Mouse (Mus musculus): ENCODE data around the gene Trp53tg5. TPM values are rescaled to one million over a fixed set of nuclear protein-coding genes. Genes with fewer than 3 reads are reported as not detected.

The Trp53tg5 gene
- polyA plus RNA-seq, 1 experiment from 2014 or later = not detected

DNA sequence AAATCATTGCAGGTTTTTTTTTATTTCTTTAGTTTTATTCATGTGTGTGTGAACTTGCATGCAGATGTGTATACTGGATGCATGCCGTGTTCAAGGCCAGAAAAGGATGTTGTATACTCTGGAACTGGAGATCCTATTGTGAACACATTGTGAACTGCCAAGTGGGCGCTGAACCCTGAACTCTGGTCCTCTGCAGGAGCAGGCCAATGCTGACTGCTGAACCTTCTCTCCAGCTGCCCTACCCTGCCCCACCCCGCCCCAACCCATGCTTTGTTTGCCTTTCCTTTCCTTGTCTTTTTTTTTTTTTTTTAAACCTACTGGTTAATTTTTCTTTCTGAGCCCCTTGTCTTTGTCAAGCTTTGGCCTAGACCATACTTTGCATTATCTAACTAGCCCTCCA, 41.4 kb upstream of the Trp53tg5 start:
- 91% methylated on average over 3 of the region's 3 CpGs for WGBS
- Histone ChIP-seq H3K27me3 (ENCODE audit: control insufficient read depth, insufficient read depth, low read length) (no peaks in the 10 kb centered on the region), H3K4me3 (ENCODE audit: low read depth, low read length) (no peak overlapping the region), H3K4me2 (ENCODE audit: low read depth) (no peak overlapping the region), H3K36me3 (ENCODE audit: control insufficient read depth, insufficient read depth, low read length) (no peaks in the 10 kb centered on the region), H3K4me1 (ENCODE audit: control insufficient read depth, insufficient read depth, low read length) (no peaks in the 10 kb centered on the region), H3K9me3 (ENCODE audit: control insufficient read depth, low read length) (no peaks in the 10 kb centered on the region), H3K9ac (ENCODE audit: low read length) (no peak overlapping the region), H3K27ac (ENCODE audit: low read depth, low read length) (no peak overlapping the region)
- no peak for ATAC-seq (ENCODE audit: insufficient read depth, low FRiP score, low TSS enrichment)
- DNase-seq (ENCODE audit: low spot score) = no peak

DNA sequence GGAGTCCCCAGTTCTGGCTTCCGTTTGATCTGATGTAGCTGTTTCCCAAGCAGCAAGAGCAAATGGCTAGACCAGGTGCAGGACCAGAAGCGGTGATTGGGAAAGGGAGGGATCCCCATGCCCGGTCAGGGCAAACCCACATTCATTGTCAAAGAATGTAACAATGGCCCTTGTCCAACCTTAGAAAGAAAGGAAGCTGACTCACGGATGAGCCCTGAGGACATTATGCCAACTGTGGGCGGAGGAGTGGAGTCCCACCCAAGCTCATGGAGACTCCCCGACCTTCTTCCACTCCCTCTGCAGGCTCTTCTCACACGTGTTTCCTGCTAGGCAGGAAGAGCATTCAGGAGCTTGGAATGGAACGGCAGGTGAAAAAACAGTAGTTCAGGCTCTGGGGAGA, 39.9 kb upstream of the Trp53tg5 start:
- H3K9ac ChIP-seq (ENCODE audit: low read length) = no peak overlapping the region
- no peak overlapping the region for H3K4me2 ChIP-seq (ENCODE audit: low read depth)
- no peaks in the 10 kb centered on the region for H3K27me3 ChIP-seq (ENCODE audit: control insufficient read depth, insufficient read depth, low read length)
- no peaks in the 10 kb centered on the region for H3K4me1 ChIP-seq (ENCODE audit: control insufficient read depth, insufficient read depth, low read length)
- WGBS = 70% methylated on average over 8 of the region's 8 CpGs
- DNase-seq (ENCODE audit: low spot score) (no peak), ATAC-seq (ENCODE audit: insufficient read depth, low FRiP score, low TSS enrichment) (no peak)
- H3K36me3 ChIP-seq (ENCODE audit: control insufficient read depth, insufficient read depth, low read length) = no peaks in the 10 kb centered on the region
- H3K9me3 ChIP-seq (ENCODE audit: control insufficient read depth, low read length) = no peaks in the 10 kb centered on the region
- H3K27ac ChIP-seq (ENCODE audit: low read depth, low read length) = no peak overlapping the region
- H3K4me3 ChIP-seq (ENCODE audit: low read depth, low read length) = no peak overlapping the region

DNA sequence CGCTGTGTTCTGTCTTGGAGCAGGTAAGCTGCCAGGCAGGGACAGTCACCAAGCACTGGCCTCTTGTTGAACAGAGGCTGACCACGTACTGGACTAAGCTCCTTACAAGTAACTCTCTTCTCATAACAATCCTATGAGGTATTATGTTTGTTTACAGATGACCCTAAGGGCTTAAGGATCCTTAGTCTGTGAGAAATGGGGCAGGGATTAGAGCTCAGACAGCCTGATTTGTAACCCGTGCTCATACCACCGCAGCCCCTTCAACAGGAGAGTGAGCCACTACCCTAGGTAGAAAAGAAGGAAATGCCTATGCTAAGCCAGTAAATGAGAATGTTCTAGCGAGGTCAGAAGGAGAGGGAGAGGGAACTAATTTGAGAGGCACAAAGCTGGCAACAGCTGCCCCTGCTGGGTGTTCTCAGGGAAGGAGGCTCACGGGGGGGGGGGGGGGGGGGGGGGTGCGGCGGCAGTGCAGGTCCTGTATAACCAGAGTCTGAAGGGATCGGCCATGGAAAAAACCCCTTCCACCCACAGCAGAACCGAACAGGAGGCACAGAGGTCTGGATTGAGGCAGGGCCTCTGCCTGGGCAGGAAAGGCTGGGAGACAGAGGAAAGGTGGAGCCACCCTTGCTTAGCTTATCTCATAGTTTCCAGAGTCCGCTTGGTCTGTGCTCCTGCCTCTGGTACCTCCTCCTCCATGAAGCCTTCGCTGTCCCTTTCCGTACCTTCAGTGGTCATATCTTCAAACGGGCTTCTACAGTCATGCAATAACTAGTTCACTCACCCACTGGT, 38.8 kb upstream of the Trp53tg5 start:
- H3K27me3 ChIP-seq (ENCODE audit: control insufficient read depth, insufficient read depth, low read length) = no peaks in the 10 kb centered on the region
- WGBS = 79% methylated on average over 11 of the region's 14 CpGs
- ATAC-seq (ENCODE audit: insufficient read depth, low FRiP score, low TSS enrichment) (no peak), DNase-seq (ENCODE audit: low spot score) (no peak)
- no peaks in the 10 kb centered on the region for H3K4me1 ChIP-seq (ENCODE audit: control insufficient read depth, insufficient read depth, low read length)
- H3K4me3 ChIP-seq (ENCODE audit: low read depth, low read length) = no peak overlapping the region
- no peak overlapping the region for H3K9ac ChIP-seq (ENCODE audit: low read length)
- H3K4me2 ChIP-seq (ENCODE audit: low read depth) = no peak overlapping the region
- no peak overlapping the region for H3K27ac ChIP-seq (ENCODE audit: low read depth, low read length)
- no peaks in the 10 kb centered on the region for H3K9me3 ChIP-seq (ENCODE audit: control insufficient read depth, low read length)
- no peaks in the 10 kb centered on the region for H3K36me3 ChIP-seq (ENCODE audit: control insufficient read depth, insufficient read depth, low read length)

DNA sequence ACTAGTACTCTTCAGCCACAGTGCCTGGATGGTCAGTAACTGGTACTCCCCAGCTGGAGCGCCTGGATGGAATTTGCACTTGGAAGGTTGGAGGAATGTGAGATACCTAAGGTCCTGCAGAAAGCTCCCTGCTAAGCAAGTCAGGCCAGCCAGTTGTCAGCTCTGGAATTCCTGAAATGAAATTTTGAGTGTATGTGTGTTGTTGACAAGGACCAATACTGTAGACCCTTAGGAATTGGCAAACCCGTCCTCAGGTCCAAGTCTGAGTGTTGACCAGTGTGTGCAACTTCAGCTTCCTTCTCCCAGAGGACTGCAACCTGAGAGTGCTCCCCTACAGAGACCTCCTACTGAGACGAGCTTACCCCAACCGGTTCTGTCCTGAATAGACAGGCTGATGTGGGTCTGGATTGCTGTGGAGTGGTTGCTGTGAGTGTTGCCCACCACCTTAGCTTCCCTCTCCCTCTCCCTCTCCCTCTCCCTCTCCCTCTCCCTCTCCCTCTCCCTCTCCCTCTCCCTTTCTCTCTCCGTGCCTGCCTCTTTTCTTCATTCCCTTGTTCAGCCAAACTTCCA, 37.2 kb upstream of the Trp53tg5 start:
- H3K9ac ChIP-seq (ENCODE audit: low read length) = no peak overlapping the region
- H3K4me2 ChIP-seq (ENCODE audit: low read depth) = no peak overlapping the region
- 54% methylated on average over 4 of the region's 5 CpGs for WGBS
- H3K9me3 ChIP-seq (ENCODE audit: control insufficient read depth, low read length) = no peaks in the 10 kb centered on the region
- no peaks in the 10 kb centered on the region for H3K27me3 ChIP-seq (ENCODE audit: control insufficient read depth, insufficient read depth, low read length)
- no peak overlapping the region for H3K27ac ChIP-seq (ENCODE audit: low read depth, low read length)
- ATAC-seq (ENCODE audit: insufficient read depth, low FRiP score, low TSS enrichment) (no peak), DNase-seq (ENCODE audit: low spot score) (no peak)
- no peak overlapping the region for H3K4me3 ChIP-seq (ENCODE audit: low read depth, low read length)
- H3K4me1 ChIP-seq (ENCODE audit: control insufficient read depth, insufficient read depth, low read length) = no peaks in the 10 kb centered on the region
- peaks cover 3% of the 10 kb centered on the region; the same call in 1 of the 2 replicates for H3K36me3 ChIP-seq (ENCODE audit: control insufficient read depth, insufficient read depth, low read length)

DNA sequence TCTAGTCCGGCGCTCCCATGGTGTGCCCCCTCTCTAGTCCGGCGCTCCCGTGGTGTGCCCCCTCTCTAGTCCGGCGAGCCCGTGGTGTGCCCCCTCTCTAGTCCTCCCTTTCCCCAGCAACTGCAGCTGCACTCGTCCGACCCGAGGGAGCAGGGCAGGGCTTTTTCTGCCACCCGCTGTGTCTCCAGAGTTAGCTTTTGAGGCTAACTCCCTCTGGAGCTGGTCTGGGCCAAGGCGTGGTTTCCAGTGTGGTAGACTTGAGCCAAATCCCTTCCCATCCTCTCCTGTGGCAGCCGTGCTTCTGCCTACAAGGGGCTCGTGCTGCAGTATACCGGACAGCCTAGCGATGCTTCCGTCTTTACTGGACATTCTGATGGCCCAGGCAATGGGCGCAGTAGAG, 34.3 kb upstream of the Trp53tg5 start:
- Histone ChIP-seq H3K27me3 (ENCODE audit: control insufficient read depth, insufficient read depth, low read length) (no peaks in the 10 kb centered on the region), H3K4me2 (ENCODE audit: low read depth) (no peak overlapping the region), H3K4me1 (ENCODE audit: control insufficient read depth, insufficient read depth, low read length) (no peaks in the 10 kb centered on the region), H3K36me3 (ENCODE audit: control insufficient read depth, insufficient read depth, low read length) (peaks cover 16% of the 10 kb centered on the region), H3K9me3 (ENCODE audit: control insufficient read depth, low read length) (no peaks in the 10 kb centered on the region), H3K27ac (ENCODE audit: low read depth, low read length) (no peak overlapping the region), H3K4me3 (ENCODE audit: low read depth, low read length) (no peak overlapping the region), H3K9ac (ENCODE audit: low read length) (no peak overlapping the region)
- ATAC-seq (ENCODE audit: insufficient read depth, low FRiP score, low TSS enrichment) (no peak), DNase-seq (ENCODE audit: low spot score) (no peak)
- WGBS = 82% methylated on average over 19 of the region's 19 CpGs

DNA sequence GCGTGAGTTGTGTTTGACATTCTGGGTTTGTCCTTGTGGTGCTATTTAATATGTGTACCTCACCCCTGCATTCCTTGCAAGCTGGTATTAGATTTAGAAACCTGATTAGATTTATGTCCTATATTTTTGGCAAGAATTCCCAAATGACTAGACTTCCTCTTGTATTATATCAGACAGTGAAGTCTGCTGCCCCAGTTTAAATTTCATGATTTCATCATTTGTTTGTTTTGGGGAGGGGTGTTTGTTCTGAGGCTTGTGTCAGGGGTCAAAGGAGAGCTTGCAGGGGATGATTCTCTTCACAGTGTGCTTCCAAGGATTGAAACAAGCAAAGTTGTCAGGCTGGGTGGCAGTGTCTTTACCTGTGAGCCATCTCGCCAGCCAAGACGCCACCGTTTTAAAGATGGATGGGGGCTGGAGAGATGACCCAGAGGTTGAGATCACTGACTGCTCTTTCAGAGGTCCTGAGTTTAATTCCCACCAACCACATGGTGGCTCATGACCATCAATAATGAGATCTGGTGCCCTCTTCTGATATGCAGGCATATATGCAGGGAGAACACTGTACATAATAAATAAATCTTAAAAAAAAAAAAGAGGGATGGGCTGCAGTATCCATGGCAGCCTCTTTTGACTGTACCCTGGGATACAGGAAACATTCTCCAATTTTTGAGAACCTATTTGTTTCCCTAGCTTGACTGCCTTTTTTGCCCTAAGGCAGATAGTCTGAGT, 32.3 kb upstream of the Trp53tg5 start:
- no peaks in the 10 kb centered on the region for H3K4me1 ChIP-seq (ENCODE audit: control insufficient read depth, insufficient read depth, low read length)
- WGBS = 95% methylated on average over 4 of the region's 4 CpGs
- H3K9me3 ChIP-seq (ENCODE audit: control insufficient read depth, low read length) = no peaks in the 10 kb centered on the region
- no peak overlapping the region for H3K4me3 ChIP-seq (ENCODE audit: low read depth, low read length)
- peaks cover 19% of the 10 kb centered on the region for H3K36me3 ChIP-seq (ENCODE audit: control insufficient read depth, insufficient read depth, low read length)
- no peaks in the 10 kb centered on the region for H3K27me3 ChIP-seq (ENCODE audit: control insufficient read depth, insufficient read depth, low read length)
- H3K9ac ChIP-seq (ENCODE audit: low read length) = no peak overlapping the region
- no peak overlapping the region for H3K27ac ChIP-seq (ENCODE audit: low read depth, low read length)
- no peak overlapping the region for H3K4me2 ChIP-seq (ENCODE audit: low read depth)
- DNase-seq (ENCODE audit: low spot score) (no peak), ATAC-seq (ENCODE audit: insufficient read depth, low FRiP score, low TSS enrichment) (no peak)

DNA sequence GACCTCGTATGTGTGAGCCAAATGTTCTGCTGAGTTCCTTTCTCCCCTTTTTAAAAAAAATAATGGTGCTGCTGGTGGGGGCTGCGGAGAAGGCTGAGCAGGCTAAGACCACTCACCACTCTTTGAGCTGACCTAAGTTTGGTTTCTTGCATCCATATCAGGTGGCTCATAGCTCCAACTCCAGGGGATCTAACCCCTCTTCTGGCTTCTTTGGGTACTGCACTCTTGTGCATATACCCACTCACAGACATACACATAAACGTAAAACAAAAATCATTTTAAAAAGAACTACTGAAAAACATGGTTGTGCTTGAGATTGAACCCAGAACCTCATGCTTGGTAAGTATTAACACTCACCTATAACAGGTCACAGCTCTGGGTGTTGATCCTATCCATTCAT, 31.4 kb upstream of the Trp53tg5 start:
- Histone ChIP-seq H3K27me3 (ENCODE audit: control insufficient read depth, insufficient read depth, low read length) (no peaks in the 10 kb centered on the region), H3K4me3 (ENCODE audit: low read depth, low read length) (no peak overlapping the region), H3K9ac (ENCODE audit: low read length) (no peak overlapping the region), H3K4me1 (ENCODE audit: control insufficient read depth, insufficient read depth, low read length) (no peaks in the 10 kb centered on the region), H3K36me3 (ENCODE audit: control insufficient read depth, insufficient read depth, low read length) (peaks cover 22% of the 10 kb centered on the region), H3K9me3 (ENCODE audit: control insufficient read depth, low read length) (no peaks in the 10 kb centered on the region), H3K4me2 (ENCODE audit: low read depth) (no peak overlapping the region), H3K27ac (ENCODE audit: low read depth, low read length) (no peak overlapping the region)
- 92% methylated on average over 3 of the region's 3 CpGs for WGBS
- DNase-seq (ENCODE audit: low spot score) (no peak), ATAC-seq (ENCODE audit: insufficient read depth, low FRiP score, low TSS enrichment) (no peak)

DNA sequence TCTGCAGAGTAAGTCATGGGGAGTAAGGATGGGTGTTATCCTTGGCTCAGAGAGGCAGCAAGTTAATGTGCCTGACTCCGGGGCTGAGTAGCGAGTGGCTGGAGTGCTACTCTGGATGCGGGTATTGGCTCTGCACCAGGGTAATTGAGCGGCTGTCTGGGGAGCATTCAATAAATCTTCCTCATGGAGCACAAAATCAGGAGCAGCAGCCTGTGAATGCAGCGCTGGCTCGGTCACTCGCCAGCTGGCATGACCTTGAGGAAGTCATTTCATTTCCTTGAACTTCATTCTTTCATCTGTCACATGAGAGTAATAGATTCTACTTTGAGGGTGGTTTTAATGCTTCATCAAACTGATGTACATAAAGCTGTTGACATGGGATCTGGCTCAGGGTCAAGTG, 27.0 kb upstream of the Trp53tg5 start:
- H3K27me3 ChIP-seq (ENCODE audit: control insufficient read depth, insufficient read depth, low read length) = no peaks in the 10 kb centered on the region
- H3K4me2 ChIP-seq (ENCODE audit: low read depth) = no peak overlapping the region
- H3K9ac ChIP-seq (ENCODE audit: low read length) = no peak overlapping the region
- H3K9me3 ChIP-seq (ENCODE audit: control insufficient read depth, low read length) = no peaks in the 10 kb centered on the region
- H3K4me3 ChIP-seq (ENCODE audit: low read depth, low read length) = no peak overlapping the region
- ATAC-seq (ENCODE audit: insufficient read depth, low FRiP score, low TSS enrichment) = no peak
- H3K36me3 ChIP-seq (ENCODE audit: control insufficient read depth, insufficient read depth, low read length) = peaks cover 19% of the 10 kb centered on the region
- 77% methylated on average over 7 of the region's 7 CpGs for WGBS
- no peak for DNase-seq (ENCODE audit: low spot score)
- H3K4me1 ChIP-seq (ENCODE audit: control insufficient read depth, insufficient read depth, low read length) = peaks cover 8% of the 10 kb centered on the region
- no peak overlapping the region for H3K27ac ChIP-seq (ENCODE audit: low read depth, low read length)

All from neural tube, embryonic 11.5 days (tissue).